Mouse (Mus musculus) G1E (cell line): Measurements from ENCODE around the gene Zc3hav1.

Source experiments
- CTCF ChIP-seq: IDR thresholded peaks from 2 replicates; pipeline ENCODE4 v1.5.1; 2012; ENCODE audit warnings: low read depth, low read length, inconsistent platforms, mixed read lengths
- GATA1 ChIP-seq: IDR thresholded peaks from 2 replicates; pipeline ENCODE4 v1.6.1; 2012; ENCODE audit warnings: borderline replicate concordance, low read length, inconsistent platforms, mixed read lengths
- GATA2 ChIP-seq: IDR thresholded peaks from 2 replicates; pipeline ENCODE4 v1.6.1; 2012; ENCODE audit warnings: low read depth, low read length, inconsistent platforms, borderline replicate concordance
- POLR2AphosphoS5 ChIP-seq: IDR thresholded peaks from 2 replicates; pipeline ENCODE4 v1.6.1; 2012; ENCODE audit warnings: low read depth, low read length, inconsistent platforms; ENCODE audit not compliant: insufficient replicate concordance
- TAL1 ChIP-seq: conservative IDR thresholded peaks from 2 replicates; pipeline ENCODE4 v1.6.1; 2012; ENCODE audit warnings: low read depth, low read length, inconsistent platforms, mixed read lengths

DNA sequence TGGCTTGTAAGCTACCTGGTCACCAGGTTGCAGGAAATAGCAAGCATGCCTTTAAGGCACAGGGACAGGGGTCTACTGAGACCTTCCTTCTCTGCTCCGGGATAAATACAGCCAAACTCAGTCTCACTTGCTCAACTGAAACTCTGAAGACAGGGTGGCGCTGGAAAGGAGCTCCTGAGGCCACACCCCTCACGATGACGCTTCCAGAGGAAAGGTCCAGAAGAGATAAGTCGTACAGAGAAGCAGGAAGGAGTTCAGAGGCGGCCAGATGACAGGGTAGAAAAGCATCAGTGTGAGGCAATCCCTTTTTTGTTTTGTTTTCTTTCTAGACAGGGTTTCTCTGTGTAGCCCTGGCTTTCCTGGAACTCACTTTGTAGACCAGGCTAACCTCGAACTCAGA, 8.6 kb downstream of the Zc3hav1 start:
- no peak for TF ChIP-seq CTCF
- TF ChIP-seq GATA2, result no peak
- no peak for TF ChIP-seq GATA1
- TF ChIP-seq POLR2AphosphoS5, result no peak
- TF ChIP-seq TAL1, result no peak
